Mouse (Mus musculus) kidney, embryonic 16.5 days (tissue): ENCODE results near the gene Adamtsl2. TPM values are rescaled to one million over a fixed set of nuclear protein-coding genes. Genes with fewer than 3 reads are reported as not detected.

Experiments
- ATAC-seq: fragments of 200-750 bp; cut with Nextera tagmentation; 2 replicates; pipeline ENCODE4 v1.8.0; 2017; ENCODE audit warnings: moderate TSS enrichment; ENCODE audit not compliant: low FRiP score, low TSS enrichment
- H3K27ac ChIP-seq: fragments of 300-500 bp; sonication (generic); 2 replicates; pipeline ENCODE4 v1.5.1; 2014; ENCODE audit warnings: low read length
- H3K27me3 ChIP-seq: fragments of 300-500 bp; sonication (generic); 2 replicates; pipeline ENCODE4 v1.6.1; 2014; ENCODE audit warnings: low read length, control low read depth, mixed read lengths; ENCODE audit not compliant: insufficient read depth
- H3K36me3 ChIP-seq: fragments of 300-500 bp; sonication (generic); 2 replicates; pipeline ENCODE4 v1.6.1; 2014; ENCODE audit warnings: low read length, control low read depth, mixed read lengths; ENCODE audit not compliant: insufficient read depth
- H3K4me1 ChIP-seq: fragments of 300-500 bp; sonication (generic); 2 replicates; pipeline ENCODE4 v1.6.1; 2014; ENCODE audit warnings: low read length, control low read depth, mixed read lengths; ENCODE audit not compliant: insufficient read depth
- H3K4me2 ChIP-seq: fragments of 300-500 bp; sonication (generic); replicated peaks from 2 replicates; pipeline ENCODE4 v1.6.1; 2014; ENCODE audit warnings: low read depth, low read length
- H3K4me3 ChIP-seq: fragments of 300-500 bp; sonication (generic); 2 replicates; pipeline ENCODE4 v1.5.1; 2014; ENCODE audit warnings: mild to moderate bottlenecking, low read length
- H3K9ac ChIP-seq: fragments of 300-500 bp; sonication (generic); replicated peaks from 2 replicates; pipeline ENCODE4 v1.6.1; 2014; ENCODE audit warnings: low read length
- H3K9me3 ChIP-seq: fragments of 300-500 bp; sonication (generic); 2 replicates; pipeline ENCODE4 v1.6.1; 2016; ENCODE audit warnings: low read length, control low read depth
- whole genome bisulfite sequencing: fragments of 180-500 bp; shearing (Covaris S2); extraction: QIAGEN DNeasy Blood & Tissue Kit; methylation state at CpG from one replicate; pipeline ENCODE4 v1.1.7; 2014; 5-methylcytosine and 5-hydroxymethylcytosine counted together
- polyA plus RNA-seq: library from polyadenylated mRNA; unstranded; fragments of >200 nt; fragmentation: Nextera tagmentation; extraction: Ambion mirVana; gene quantifications from 2 replicates; pipeline ENCODE4 v1.2.1, GENCODE M21; 2015

Adamtsl2 gene
- polyA plus RNA-seq, 1 experiment from 2014 or later, result 1.6 TPM

GRCm38 (mm10) chr2:27123121-27123520 is 43.9 kb downstream of the Adamtsl2 start:
- Histone ChIP-seq H3K4me3 (no peak overlapping the region), H3K4me2 (no peak overlapping the region), H3K9me3 (no peaks in the 10 kb centered on the region), H3K27ac (no peak overlapping the region), H3K9ac (no peak overlapping the region), H3K27me3 (no peaks in the 10 kb centered on the region), H3K4me1 (peaks cover 7% of the 10 kb centered on the region; the same call in 1 of the 2 replicates), H3K36me3 (no peaks in the 10 kb centered on the region)
- WGBS, result 92% methylated on average over 4 of the region's 4 CpGs
- no peak for ATAC-seq

- Histone ChIP-seq H3K27me3 (no peaks in the 10 kb centered on the region), H3K9ac (no peak overlapping the region), H3K9me3 (no peaks in the 10 kb centered on the region), H3K27ac (no peak overlapping the region), H3K4me1 (peaks cover 7% of the 10 kb centered on the region; the same call in 1 of the 2 replicates), H3K4me2 (no peak overlapping the region), H3K36me3 (no peaks in the 10 kb centered on the region), H3K4me3 (no peak overlapping the region)
- 36% methylated on average over 10 of the region's 10 CpGs for WGBS
- no peak for ATAC-seq
Measured at GRCm38 (mm10) chr2:27125979-27126378, 46.8 kb downstream of the Adamtsl2 start.

DNA sequence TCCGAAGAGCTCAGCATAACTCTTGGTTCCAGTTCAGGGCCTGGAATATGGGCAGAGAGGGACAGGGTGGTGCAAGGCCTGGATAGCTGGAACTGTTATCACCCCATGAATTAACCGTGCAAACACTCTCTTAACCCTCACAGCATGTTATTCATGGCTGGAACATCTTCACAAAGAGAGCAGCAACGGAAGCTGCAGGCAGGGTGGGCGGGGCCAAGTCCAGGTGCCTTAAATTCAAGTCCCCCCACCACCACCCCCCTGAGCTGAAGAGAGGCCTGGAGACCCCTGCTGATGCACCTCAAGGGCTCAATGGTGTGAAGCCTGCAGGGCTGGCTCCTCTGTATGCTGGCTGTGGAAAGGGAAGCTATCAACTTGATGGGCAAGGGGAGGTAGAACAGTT is 47.3 kb downstream of the Adamtsl2 start:
- no peak for ATAC-seq
- 56% methylated on average over 4 of the region's 4 CpGs for WGBS

DNA sequence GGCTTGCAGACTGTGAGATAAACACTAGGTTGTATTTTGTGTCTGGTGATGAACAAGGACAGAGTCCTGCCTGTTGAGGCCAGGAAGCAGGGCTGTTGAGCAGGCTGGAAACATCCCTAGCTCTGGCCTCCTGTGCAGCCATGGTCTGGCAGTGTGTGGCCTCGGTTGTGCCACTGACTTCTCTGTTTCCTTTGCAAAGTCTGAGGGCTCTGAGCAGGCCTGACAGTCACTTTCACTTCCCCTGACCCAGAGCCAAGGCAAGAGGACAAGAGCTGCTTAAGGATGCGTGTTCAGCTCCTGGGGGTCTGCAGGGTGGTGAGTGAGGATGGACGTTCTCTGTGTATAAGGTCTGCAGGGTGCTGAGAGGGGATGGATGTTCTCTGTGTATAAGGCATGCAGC is 49.8 kb downstream of the Adamtsl2 start:
- no peak overlapping the region for H3K4me2 ChIP-seq
- no peak for ATAC-seq

More for the DNA sequence above, 47.3 kb downstream of the Adamtsl2 start:
- no peak overlapping the region for H3K27ac ChIP-seq
- no peak overlapping the region for H3K9ac ChIP-seq
- no peaks in the 10 kb centered on the region for H3K9me3 ChIP-seq
- no peaks in the 10 kb centered on the region for H3K36me3 ChIP-seq
- H3K27me3 ChIP-seq, result no peaks in the 10 kb centered on the region
- no peak overlapping the region for H3K4me3 ChIP-seq
- peaks cover 6% of the 10 kb centered on the region; the same call in 1 of the 2 replicates for H3K4me1 ChIP-seq
- H3K4me2 ChIP-seq, result no peak overlapping the region

DNA sequence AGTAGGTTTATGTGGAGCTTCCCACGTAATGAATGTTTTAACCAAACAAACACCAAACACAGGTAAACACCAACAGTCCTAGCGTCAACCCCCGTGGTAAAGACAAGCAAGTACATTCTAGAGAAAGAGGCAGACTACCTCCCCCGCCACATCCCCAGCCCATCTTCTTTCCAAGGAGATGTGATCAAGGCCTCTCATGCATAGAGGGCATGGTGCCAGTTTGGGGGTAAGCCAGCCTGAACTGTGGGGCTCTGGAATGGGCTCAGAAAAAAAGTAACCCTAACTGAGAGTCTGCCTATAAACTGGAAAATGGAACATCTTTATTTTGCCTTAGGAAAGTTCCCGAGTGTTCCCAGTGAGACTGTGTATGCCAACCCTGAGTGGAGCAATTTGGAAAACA is 56.8 kb downstream of the Adamtsl2 start:
- no peak for ATAC-seq
- no peak overlapping the region for H3K4me3 ChIP-seq
- H3K4me2 ChIP-seq, result no peak overlapping the region
- 76% methylated on average over 5 of the region's 5 CpGs for WGBS
- no peak overlapping the region for H3K27ac ChIP-seq
- no peaks in the 10 kb centered on the region for H3K27me3 ChIP-seq
- H3K4me1 ChIP-seq, result no peaks in the 10 kb centered on the region
- no peaks in the 10 kb centered on the region for H3K9me3 ChIP-seq
- H3K36me3 ChIP-seq, result no peaks in the 10 kb centered on the region
- H3K9ac ChIP-seq, result no peak overlapping the region

More for the DNA sequence above, 49.8 kb downstream of the Adamtsl2 start:
- Histone ChIP-seq H3K36me3 (no peaks in the 10 kb centered on the region), H3K27me3 (no peaks in the 10 kb centered on the region), H3K4me3 (no peak overlapping the region), H3K9me3 (no peaks in the 10 kb centered on the region), H3K9ac (no peak overlapping the region), H3K4me1 (no peaks in the 10 kb centered on the region), H3K27ac (no peak overlapping the region)
- WGBS, result 76% methylated on average over 3 of the region's 3 CpGs

- H3K4me1 ChIP-seq, result no peaks in the 10 kb centered on the region
- H3K9ac ChIP-seq, result no peak overlapping the region
- 67% methylated on average over 3 of the region's 3 CpGs for WGBS
- H3K27me3 ChIP-seq, result peaks cover 2% of the 10 kb centered on the region
- no peak overlapping the region for H3K4me2 ChIP-seq
- ATAC-seq, result no peak
- H3K36me3 ChIP-seq, result no peaks in the 10 kb centered on the region
- no peak overlapping the region for H3K27ac ChIP-seq
- H3K9me3 ChIP-seq, result no peaks in the 10 kb centered on the region
- H3K4me3 ChIP-seq, result no peak overlapping the region
Measured at GRCm38 (mm10) chr2:27136336-27136735, 57.2 kb downstream of the Adamtsl2 start.

DNA sequence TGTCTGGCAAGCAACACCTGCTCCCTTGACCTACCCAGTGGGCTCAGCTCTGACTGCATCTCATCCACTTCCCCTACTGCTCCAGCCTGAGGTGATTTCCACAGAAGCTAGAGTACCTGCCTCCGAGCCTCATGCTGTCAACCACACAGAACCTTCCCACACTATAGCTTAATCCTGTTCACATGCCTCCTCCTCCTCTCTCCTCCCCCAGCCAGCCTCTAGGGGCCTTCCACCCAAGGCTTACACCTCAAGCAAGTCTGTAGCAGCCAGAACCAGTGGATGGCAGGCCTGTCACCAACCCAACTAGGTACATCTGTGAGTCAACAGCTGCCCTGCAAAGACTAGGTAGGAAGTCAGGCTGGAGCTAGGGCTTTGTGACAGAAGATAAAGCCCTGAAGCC is 57.6 kb downstream of the Adamtsl2 start:
- no peaks in the 10 kb centered on the region for H3K4me1 ChIP-seq
- no peaks in the 10 kb centered on the region for H3K9me3 ChIP-seq
- no peak overlapping the region for H3K9ac ChIP-seq
- H3K27me3 ChIP-seq, result peaks cover 7% of the 10 kb centered on the region
- no peak overlapping the region for H3K4me2 ChIP-seq
- H3K27ac ChIP-seq, result no peak overlapping the region
- WGBS, result 89% methylated on average over 1 of the region's 1 CpGs
- no peak for ATAC-seq
- H3K36me3 ChIP-seq, result no peaks in the 10 kb centered on the region
- H3K4me3 ChIP-seq, result no peak overlapping the region

- H3K4me3 ChIP-seq, result no peak overlapping the region
- no peak overlapping the region for H3K27ac ChIP-seq
- peaks cover 5% of the 10 kb centered on the region for H3K4me1 ChIP-seq
- peaks cover 22% of the 10 kb centered on the region for H3K27me3 ChIP-seq
- no peak for ATAC-seq
- no peaks in the 10 kb centered on the region for H3K9me3 ChIP-seq
- H3K9ac ChIP-seq, result no peak overlapping the region
- 48% methylated on average over 4 of the region's 4 CpGs for WGBS
- no peaks in the 10 kb centered on the region for H3K36me3 ChIP-seq
- no peak overlapping the region for H3K4me2 ChIP-seq
Measured at GRCm38 (mm10) chr2:27138356-27138755, 59.2 kb downstream of the Adamtsl2 start.

DNA sequence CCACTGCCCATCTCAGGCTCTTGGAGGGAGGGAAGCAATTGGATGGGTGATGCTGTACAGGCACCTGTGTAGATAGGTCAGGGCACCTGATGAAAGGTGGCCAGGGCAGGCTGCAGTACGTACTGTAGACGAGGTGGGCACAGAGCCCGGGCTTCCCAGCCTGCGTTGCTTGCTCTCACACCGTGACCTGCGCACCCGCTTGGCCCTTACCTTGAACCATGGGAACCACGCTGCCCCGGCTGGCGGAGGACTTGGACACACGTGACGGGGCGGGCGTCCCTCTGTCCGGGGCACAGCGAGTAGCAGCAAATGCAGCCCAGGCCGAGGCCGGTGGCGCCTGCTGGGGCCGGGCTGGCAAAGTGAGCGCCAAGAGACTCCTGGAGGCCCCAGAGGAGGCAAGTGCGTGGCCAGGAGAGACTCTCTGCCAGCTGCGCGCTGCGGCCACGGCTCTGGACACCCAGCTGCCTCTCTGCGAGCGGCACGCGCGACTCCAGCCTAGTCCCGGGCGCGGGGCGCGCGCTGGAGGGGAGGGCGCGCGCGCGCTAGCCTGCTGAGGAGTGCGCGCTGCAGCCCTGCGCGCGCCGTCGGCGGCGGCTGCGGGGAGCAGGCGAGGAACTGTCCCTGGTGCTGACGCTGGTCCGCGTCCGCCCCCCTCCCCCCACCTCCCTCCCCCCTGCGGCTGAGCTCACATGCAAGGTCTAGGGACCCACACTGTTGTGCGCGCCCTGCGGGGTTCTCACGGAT is 62.9 kb downstream of the Adamtsl2 start, which contains the start of gene Fam163b:
Fam163b (minus strand) TSS at position 542 of the 744 bp plus-strand sequence.
- WGBS, result under 1% methylated on average over 56 of the region's 62 CpGs
- H3K4me1 ChIP-seq, result peaks cover 5% of the 10 kb centered on the region
- peak within 1 kb of the TSS; percentile 41 for H3K4me3 ChIP-seq
- no peak within 1 kb of the TSS for H3K9ac ChIP-seq
- H3K27ac ChIP-seq, result no peak within 1 kb of the TSS
- no peaks in the 10 kb centered on the region for H3K36me3 ChIP-seq
- ATAC-seq, result peak; percentile 82
- H3K9me3 ChIP-seq, result no peaks in the 10 kb centered on the region
- peaks cover 22% of the 10 kb centered on the region for H3K27me3 ChIP-seq
- H3K4me2 ChIP-seq, result peak within 1 kb of the TSS; percentile 69

- Histone ChIP-seq H3K9ac (no peak overlapping the region), H3K27me3 (peaks cover 22% of the 10 kb centered on the region), H3K4me3 (no peak overlapping the region), H3K9me3 (no peaks in the 10 kb centered on the region), H3K4me2 (no peak overlapping the region), H3K36me3 (no peaks in the 10 kb centered on the region), H3K4me1 (peaks cover 5% of the 10 kb centered on the region), H3K27ac (no peak overlapping the region)
- 66% methylated on average over 2 of the region's 2 CpGs for WGBS
- no peak for ATAC-seq
Measured at GRCm38 (mm10) chr2:27144957-27145356, 65.8 kb downstream of the Adamtsl2 start.
